Mouse (Mus musculus) adipocyte (in vitro differentiated cells): ENCODE data around the gene Tmco3.
"Not testable (repeated sequence)": the region's sequence is repeated elsewhere in the genome, so short reads cannot be mapped to it uniquely, and the experiment has no call there.

Experiments
- DNase-seq: peaks from one replicate; pipeline ENCODE4 v3.0.0-alpha.2; 2016; ENCODE audit warnings: low spot score

Gene Tmco3

DNA sequence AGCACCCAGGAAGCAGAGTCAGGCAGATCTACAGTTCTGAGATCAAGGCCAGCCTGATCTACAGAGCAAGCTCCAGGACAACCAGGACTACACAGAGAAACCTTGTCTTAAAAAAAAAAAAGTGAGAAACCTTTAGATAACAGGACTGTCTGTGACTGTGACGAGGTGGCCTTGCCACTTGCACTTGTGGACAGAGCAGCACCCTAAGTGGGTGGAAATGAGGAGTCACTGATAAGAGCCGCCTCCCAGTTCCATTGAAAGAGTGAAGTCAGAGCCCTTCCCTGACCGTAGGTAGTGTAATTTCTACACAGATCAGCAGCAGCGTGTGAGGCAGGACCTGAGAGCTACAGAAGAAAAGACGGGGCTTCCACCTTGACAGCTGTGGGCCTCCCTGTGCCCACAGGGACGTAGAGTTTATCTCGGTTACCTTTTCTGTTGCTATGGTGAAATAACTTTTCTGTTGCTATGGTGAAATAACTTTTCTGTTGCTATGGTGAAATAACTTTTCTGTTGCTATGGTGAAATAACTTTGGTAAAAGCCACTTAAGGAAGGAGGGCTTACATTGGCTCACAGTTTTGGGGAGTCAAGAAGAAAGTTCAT is 18.4 kb downstream of the Tmco3 start:
- no peak for DNase-seq

- DNase-seq = no peak
These were observed 18.9 kb downstream of the Tmco3 start for GRCm38 (mm10) chr8:13306916-13307315.

- DNase-seq = no peak
These were observed 26.9 kb downstream of the Tmco3 start for GRCm38 (mm10) chr8:13314922-13315321.

DNA sequence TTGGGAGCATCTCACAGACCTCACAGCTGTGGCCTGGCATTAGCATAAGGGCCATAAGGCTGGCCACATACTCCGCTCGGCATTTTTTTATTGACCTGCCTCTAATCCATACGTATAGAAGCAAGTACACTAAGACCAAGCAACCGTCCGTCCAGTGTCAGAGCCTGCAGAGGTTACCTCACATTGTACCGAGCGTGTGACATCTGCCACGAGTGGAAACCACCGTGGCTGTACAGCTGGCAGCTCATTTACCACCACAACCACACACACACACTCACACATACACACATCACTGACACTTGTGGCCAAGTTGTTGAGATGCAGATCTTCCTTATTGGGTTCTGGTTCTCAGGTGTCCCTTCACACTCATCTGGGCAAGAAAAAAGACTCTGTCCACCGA is 28.7 kb downstream of the Tmco3 start:
- DNase-seq = no peak

GRCm38 (mm10) chr8:13326598-13326997 is 38.6 kb downstream of the Tmco3 start:
- peak; percentile 73 for DNase-seq

DNA sequence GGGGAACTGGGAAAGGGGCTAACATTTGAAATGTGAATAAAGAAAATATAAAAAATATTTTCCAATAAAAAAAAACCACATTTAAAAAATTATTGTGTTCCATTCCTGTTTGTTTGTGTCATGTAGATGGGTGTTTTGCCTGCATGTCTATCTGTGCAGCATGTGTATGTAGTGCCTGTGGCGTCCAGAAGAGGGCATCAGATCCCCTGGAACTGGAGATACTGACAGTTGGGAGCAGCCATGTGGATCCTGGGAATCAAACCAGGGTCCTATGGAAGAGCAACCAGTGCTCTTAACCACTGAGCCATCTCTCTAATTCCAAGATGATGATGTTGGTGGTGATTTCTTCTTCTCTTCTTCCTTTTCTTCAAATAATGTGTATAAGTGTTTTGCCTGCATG is 46.7 kb downstream of the Tmco3 start:
- no peak for DNase-seq

DNA sequence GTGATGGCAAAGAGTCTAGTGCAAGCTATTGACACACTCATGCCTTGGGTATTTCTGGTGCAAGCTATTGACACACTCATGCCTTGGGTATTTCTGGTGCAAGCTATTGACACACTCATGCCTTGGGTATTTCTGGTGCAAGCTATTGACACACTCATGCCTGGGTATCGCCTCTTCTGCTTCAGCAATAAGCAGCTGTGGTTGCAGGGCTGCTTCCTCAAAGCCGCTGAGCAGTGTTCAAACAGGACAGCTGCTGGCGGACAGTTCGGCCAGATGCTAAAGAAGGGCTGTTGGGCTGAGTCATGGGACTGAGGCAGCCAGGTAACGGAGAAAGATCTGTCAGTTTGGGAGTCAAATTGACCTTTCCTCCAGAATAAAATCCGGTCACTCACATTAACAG is 49.3 kb downstream of the Tmco3 start:
- not testable (repeated sequence) for DNase-seq

GRCm38 (mm10) chr8:13337678-13338077 is 49.7 kb downstream of the Tmco3 start:
- DNase-seq = no peak

DNA sequence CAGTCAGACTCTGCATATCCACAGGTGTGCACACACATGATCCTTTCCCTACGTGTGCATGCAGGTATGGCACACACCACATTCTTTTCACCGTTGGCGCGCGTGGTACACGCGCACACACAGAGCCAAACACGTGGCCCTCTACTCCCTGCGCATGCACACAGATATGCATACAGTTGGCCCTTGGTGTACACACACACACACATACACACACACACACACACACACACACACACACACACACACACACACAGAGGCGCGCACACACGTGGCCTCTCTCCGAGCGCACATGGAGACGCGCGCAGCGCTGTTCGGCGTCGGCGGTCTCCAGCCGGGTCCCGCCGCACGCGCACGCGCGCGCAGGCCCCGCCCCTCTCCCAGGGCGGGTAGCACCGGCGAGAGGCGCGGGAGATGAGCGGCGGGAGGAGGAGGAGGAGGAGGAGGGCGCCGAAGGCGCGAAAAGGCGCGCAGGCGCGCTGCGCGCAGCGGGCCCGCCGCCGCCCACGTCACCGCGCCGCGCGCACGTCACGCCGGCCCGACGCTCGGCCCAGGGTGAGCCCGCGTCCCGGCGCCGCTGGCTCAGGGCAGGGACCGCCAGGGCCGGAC is 50.4 kb downstream of the Tmco3 start, which contains the start of gene Tfdp1:
Tfdp1 (plus strand) TSS at position 497 of the 606 bp plus-strand sequence.
- DNase-seq = peak; percentile 77

DNA sequence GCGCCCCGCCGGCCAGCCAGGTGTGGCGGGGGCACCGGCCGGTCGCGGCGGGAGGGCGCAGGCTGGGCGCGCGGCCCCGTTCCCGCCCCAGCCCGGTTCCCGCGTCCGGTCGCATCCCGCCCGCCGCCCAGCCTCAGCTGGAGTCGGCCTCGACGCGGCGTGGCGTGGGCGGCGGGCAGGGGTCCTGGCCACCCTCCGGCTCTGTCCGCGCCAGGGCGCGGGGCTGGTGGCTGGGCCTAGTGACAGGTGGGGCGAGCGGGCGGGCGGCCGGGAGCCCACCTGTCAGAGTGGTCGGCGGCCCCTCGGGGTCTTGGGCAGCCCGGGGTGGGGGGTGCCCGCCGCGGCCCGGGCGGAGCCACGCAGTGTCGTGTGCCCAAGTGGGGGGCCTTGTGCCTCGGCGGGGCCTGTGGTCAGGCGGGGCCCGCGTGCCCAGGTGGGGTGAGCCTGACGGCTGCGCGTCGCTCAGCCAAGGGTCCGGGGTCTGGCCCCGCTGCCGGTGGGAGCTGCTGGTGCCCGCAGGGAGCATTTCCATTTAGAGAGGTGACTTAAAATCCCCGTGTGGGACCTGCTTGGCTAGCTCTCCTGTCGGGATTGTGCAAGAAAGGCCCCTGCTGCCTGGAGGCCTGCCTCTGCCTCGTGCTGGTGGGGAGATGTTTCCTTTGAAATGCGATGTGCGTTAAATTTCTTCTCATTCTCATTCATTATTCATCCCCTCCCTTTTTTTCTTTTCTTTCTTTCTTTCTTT is 51.1 kb downstream of the Tmco3 start:
- peak; percentile 43 for DNase-seq

DNA sequence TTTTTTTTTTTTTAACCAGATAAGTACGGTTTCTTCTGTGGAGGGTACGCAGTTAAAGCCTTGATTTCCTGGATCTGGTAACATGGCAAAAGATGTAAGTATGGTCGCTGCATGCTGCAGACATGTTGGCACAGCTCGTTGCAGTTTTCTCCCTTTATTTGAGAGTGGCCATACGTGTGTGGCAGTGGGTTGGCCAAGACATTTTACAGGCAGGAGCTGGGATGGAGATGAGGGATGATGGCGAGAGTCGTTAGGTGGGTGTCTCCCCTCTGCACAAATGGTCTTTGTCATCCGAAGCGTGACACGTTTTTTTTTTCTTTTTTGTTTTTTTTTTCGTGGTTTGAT is 51.6 kb downstream of the Tmco3 start:
- DNase-seq = no peak

DNA sequence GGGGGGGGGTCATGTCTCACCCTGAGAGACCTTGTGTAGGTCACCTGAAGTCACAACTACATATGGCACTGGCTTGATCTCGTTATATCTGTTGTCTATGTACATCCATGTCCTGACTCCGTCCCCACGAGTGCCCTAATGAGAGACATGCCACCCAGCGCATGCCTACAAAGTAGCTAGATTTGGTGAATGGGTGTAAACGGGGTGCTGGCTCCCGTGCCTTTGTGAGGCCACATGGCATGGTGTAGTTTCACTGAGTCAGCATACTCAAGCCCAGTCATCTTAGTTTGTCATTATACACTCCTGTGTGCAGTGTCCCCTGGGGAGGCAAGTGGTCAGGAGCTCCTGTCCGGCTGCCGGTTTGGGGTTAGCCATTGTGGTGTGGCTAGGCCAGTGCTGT is 52.7 kb downstream of the Tmco3 start:
- DNase-seq = no peak

- no peak for DNase-seq
These were observed 54.4 kb downstream of the Tmco3 start for GRCm38 (mm10) chr8:13342340-13342739.

- no peak for DNase-seq
These were observed 55.1 kb downstream of the Tmco3 start for GRCm38 (mm10) chr8:13343134-13343533.

- no peak for DNase-seq
These were observed 62.1 kb downstream of the Tmco3 start for GRCm38 (mm10) chr8:13350052-13350451.

- no peak for DNase-seq
These were observed 63.6 kb downstream of the Tmco3 start for GRCm38 (mm10) chr8:13351593-13351992.

- no peak for DNase-seq
These were observed 64.6 kb downstream of the Tmco3 start for GRCm38 (mm10) chr8:13352601-13353000.

DNA sequence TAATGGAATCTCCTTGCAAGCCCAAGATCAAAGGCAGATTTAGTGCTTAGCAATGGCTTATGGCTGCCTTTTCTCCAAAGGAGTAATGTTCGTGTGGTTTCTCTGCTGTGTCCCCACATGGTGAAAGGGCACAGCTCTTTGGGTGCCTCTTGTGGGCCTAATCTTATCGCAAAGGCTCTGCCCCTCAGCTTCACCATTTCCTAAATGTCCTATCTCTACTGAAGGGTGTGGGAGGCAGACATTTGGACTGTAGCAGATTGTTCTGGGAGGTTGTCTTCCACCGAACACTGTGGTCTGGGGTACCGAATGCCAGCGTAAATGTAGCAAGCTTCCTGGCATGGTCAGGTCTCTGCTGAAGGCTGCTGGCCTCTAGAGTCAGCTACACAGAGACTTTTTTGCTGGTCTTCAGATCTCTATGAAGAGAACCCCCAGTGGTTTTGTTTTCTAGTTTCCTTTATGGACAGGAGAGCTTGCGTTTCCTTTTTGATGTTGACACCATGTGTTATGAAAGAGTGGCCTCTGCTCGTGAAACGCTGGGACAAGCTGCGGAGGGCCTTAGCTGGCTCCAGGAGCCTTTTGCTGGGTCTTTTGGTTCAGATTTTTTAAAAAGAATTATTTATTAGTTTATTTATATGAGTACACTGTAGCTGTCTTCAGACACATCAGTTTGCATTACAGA is 65.3 kb downstream of the Tmco3 start:
- DNase-seq = no peak

DNA sequence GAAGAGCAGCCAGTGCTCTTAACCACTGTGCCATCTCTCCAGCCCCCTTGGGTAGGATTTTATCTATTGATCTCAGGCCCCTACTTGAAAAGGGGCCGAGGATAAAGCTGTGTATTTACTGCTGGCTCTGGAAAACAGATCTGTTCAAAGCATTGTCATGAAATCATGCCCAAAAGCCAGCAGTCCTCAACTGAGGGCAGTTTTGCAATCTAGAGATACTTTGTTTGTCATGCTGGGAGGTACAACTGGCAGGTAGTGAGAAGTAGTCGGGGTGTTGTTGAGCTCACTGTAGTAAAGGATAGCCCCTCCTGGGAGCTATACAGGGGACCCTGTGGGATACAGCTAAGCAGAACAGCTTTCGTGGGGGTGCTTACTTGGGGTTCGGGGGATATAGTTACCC is 65.9 kb downstream of the Tmco3 start:
- DNase-seq = no peak

- no peak for DNase-seq
These were observed 68.2 kb downstream of the Tmco3 start for GRCm38 (mm10) chr8:13356221-13356620.

- DNase-seq = no peak
These were observed 68.7 kb downstream of the Tmco3 start for GRCm38 (mm10) chr8:13356681-13357080.

DNA sequence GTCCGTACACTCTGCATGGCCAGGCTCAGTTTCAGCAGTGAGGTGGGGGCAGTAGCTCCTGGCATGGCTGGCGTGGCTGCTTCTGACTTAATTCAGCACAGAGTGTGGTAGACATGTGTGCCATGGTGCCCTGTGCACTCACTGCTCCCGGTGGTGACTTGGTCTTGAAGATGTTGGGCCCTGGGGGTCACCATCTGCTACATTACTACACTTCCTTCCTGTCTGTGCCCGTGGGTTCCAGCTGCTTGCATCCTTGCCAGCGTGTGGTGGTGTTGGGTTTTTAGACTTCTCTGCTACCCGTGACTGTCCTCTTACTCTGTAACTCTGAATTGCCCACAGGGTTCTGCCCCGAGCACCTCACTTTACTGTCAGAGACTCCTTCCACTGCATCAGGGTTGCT is 72.2 kb downstream of the Tmco3 start:
- DNase-seq = no peak

GRCm38 (mm10) chr8:13361865-13362264 is 73.9 kb downstream of the Tmco3 start:
- no peak for DNase-seq
